Mouse (Mus musculus): ENCODE data around the gene Ccl26.
"Not testable (repeated sequence)": the region's sequence is repeated elsewhere in the genome, so short reads cannot be mapped to it uniquely, and the experiment has no call there.

Gene Ccl26

DNA sequence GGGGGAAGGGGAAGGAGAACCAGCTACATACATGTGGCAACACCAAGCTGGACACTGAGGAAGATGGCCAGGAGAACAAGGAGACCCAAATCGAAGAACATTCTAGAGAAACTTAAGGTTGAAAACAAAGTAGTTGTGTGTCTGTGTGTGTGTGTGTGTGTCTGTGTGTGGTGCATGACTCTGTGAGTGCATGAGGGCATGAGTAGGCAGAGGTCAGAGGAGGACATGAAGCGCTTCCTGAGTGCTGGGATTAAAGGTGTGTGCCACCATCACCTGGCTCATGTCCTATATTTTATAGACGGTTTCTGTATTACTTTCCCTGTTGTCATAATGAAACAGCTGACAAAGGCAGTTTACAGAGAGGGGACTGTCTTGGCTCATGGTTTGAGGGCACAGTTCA lies at the start of gene Ccl26:
Ccl26 (minus strand) TSS at position 101 of the 400 bp plus-strand sequence.
- no peak for DNase-seq

DNA sequence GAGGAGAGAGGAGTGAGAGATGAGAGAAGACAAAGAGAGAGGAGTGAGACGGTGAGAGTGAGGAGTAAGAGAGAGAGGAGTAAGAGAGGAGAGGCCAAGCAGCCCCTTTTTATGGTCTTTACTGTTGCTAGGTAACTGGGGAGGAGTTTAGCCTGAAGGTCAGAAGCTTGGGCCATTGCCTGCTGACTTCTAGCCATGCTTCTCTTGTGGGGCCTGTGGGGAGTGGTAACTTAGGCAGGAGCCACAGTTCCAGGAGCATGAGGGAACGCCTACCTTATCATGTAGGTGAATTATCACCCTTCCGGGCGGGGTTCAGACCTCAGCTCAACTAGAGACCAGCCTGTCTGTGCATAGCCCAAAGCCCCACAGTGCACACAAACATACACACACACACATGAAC lies 46.4 kb upstream of the Ccl26 start:
- no peak for DNase-seq

DNA sequence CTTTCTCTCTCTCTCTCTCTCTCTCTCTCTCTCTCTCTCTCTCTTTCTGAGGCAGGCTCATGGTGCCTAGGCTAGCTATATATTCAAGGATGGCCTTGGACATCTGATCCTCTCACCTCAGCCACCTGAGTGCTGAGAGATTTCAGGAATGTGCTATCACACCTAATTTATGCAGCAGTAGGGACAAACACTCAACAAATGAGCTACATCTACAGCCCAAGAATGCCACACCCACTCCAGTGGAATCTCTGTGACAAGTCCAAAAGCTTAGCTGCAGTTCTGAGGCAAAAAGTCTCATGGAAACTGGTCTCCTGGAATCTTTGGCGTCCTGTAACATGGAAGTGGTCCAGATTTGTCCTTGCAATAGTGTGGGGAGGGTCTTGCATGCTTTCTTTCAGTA lies 44.2 kb upstream of the Ccl26 start:
- no peak for DNase-seq

DNA sequence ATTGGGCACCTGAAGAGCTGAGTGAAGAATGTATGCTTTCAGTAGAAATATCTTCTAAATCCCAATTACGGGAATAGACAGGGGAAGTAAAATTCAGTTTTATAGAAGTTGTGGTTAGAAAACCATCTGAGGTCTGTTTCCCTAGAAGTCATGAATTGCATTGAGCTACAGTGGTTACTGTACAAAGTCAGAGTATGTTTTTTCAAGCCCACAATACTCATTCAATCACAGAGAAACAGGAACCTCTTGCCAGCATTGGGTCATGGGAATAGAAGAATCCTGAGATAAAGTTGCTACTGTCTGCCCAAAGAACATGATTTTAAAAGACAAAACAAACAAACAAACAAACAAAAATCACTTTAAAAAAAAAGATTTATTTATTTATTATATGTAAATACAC lies 43.3 kb upstream of the Ccl26 start:
- DNase-seq = not testable (repeated sequence)

DNA sequence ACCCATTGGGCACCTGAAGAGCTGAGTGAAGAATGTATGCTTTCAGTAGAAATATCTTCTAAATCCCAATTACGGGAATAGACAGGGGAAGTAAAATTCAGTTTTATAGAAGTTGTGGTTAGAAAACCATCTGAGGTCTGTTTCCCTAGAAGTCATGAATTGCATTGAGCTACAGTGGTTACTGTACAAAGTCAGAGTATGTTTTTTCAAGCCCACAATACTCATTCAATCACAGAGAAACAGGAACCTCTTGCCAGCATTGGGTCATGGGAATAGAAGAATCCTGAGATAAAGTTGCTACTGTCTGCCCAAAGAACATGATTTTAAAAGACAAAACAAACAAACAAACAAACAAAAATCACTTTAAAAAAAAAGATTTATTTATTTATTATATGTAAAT lies 41.3 kb upstream of the Ccl26 start:
- DNase-seq = not testable (repeated sequence)

DNA sequence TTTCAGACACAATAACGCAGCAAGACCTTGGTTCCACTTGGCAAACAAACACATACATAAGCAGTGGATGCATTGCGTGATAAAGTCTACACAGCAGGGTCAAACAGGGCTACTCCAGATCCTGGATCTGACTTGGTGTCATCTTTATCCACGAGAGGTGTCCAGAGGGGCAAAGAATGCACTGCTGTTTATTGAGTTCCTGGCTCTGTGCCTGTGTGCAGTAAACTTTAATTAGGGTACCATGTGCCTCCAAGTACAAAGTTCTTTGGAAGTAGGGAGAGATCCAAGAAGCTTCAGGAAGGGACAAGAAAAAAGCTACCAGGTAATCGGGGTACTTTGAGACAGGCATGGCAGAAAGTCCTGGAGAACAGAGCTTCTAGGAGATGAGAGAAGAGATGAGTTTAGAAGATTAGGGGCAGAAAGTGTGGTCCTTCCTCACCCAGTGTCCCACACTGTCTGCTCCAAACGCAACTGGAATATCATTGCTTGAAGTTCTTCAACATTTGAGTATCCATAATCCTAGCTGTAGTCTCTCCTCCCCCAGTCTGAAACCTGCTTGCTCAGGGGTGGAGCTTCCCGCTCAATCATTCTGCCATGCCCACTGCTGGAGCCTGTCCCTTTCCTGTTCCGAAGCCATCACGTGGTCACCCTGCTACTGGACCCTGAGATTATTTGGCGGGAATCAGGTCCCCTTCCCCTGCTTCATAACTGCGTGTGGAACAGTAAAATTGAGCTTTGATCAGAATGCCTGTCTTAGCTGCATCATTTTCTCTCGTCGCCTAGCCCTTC lies 26.8 kb upstream of the Ccl26 start:
- DNase-seq = no peak

DNA sequence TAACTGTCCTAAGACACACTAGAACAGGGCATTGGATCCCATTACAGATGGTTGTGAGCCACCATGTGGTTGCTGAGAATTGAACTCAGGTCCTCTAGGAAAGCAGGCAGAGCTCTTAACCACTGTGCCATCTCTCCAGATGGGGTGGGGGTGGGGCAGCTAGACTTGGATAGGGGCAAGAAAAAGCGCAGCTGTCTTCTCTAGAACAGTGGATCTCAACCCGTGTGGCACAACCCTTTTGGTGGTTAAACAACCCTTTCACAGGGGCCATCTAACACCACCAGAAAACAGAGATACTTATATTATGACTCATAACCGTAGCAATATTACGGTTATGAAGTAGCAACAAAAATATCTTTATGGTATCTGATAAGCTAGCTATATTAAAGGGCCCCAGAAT lies 24.4 kb upstream of the Ccl26 start:
- no peak for DNase-seq

DNA sequence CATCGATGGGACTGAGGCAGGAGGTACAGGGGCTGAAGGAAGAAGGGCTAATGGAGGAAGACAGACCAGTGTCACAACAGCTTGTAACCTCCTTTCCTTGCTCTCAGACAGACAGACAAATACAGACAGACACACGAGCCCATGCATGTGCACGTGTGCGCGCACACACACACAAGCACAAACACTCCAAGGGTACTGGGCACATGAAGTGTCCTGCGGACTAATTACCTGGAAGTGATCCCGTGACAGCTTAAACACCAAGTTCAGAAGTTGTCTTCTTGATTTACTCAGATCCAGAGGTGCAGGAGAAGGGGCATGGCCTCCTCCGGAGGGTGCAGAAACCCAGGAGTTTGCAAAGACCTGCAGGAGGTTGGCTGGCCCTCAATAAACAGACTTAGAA lies 22.3 kb upstream of the Ccl26 start:
- DNase-seq = no peak

DNA sequence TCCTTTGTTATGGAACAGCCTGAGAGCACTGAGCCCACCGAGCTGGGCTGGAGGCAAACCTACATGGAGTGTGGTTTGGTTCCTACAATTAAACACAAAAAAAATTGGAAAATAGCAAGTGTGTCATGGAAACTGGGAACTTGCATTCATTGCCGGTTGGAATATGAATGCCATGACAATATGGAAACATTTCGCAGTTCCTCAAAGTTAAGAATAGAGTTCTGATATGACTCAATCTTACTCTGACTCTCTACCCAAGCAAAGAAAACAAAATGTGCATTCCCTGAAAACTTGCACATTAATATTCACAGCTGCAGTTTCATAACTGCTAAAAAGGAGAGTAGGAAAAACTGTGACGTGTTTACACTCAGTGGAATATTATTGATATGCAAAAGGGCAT lies 19.0 kb upstream of the Ccl26 start:
- DNase-seq = no peak

DNA sequence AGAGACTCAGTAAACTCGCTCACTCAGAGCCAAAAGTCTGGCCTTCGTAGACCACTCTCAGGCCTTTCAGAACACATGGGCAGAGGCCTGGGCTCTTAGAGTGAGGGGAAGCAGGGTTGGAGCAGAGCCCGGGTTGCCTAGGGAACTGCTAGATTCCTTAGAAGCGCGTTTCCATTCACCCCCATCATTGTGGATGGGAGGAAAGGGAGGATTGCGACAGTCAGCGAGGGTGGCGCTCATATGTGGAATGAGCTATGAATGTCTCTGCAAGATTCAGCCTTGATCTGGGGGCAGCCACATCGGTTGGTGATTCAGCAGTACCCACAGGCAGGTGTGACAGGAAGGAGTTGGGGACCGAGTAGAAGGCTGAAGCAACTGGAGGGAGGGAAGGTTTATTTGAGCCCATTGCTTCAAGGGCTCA lies 16.0 kb upstream of the Ccl26 start:
- no peak for DNase-seq

DNA sequence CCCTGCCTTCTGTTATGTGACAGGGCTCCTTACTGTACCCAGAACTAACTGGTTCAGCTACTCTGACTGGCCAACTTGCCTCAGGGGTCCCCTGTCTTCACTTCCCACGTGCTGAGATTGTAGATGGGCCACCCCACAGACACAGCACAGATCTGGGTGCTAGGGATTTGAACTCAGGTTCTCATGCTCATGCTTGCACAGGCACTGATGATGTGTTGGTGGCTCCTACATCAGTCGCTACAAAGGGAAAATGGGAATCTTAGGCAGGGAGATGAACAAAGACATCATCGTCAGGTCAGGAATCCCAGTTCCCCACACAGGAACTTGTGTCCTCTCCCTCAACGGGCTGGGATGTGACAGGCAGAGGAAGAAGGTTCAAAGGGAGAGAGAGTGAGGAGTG lies 12.7 kb upstream of the Ccl26 start:
- no peak for DNase-seq

DNA sequence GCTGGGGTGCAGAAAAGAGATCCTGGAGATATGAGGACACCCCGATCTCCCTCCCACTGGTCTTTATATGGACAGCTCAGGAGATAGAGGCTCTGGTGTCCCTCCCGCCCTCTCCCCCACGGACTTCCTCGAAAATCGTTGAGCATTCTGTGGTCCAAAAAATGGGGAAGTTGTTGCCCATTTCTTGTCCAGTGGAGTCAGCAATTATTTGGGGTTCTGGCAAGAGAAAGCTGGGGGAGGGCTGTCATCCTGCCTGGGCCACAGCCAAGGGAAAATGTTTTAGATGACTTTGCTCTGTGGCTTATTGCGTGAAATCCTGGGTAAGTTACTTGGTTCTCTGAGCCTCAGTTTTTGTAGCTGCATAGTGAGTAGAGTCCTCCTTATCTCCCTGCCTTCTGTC lies 9.6 kb upstream of the Ccl26 start, which contains the start of gene Ccl24:
Ccl24 (minus strand) TSS at position 44 of the 400 bp plus-strand sequence.
- DNase-seq = no peak

DNA sequence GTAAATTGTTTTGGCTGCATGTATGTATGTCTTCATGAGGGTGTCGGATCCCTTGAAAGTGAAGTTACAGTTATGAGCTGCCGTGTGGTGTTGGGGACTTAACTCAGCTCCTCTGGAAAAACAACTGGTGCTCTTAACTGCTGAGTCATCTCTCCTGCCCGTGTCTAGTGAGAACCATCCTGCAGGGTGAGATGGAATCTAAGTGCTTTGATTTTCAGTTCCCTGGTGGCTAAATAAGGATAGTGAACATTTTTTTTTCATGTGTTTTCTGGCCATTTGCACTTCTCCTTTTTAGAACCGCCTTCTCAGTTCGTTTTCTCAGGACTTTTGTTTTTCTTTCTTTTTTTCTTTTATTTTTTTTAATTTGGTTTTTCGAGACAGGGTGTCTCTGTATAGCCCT lies 5.3 kb upstream of the Ccl26 start:
- DNase-seq = no peak

DNA sequence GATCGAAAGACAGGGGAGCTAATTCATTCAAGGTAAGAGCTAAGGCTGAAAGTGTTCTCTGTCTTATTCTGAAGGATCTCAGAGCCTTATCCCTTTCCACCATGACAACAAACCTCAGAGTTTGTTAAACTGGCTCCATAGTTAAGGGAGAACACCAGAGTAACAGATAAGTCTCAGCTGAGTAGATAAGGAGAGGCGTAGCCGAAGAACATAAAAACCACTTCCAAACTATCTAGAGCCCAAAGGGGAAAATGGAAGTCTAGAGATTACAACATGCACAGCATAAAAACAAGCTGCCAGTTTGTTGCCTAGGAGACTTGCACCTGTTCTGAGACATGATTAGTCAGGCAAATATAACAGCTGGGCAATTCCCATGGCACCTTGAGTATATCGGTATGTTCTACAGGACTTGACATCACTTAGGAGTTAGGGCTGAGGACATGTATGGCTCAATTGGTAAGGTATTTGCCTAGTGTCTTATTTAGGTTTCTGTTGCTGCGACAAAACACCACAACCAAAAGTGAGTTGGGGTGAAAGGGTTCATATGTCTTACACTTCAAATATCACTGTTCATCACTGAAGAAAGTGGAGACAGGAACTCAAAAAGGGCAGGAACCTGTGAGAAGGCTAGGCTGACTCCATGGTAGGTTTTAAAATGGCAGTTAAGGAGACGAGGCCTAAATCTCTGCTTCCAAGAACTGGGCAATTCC lies 4.3 kb upstream of the Ccl26 start:
- DNase-seq = no peak

DNA sequence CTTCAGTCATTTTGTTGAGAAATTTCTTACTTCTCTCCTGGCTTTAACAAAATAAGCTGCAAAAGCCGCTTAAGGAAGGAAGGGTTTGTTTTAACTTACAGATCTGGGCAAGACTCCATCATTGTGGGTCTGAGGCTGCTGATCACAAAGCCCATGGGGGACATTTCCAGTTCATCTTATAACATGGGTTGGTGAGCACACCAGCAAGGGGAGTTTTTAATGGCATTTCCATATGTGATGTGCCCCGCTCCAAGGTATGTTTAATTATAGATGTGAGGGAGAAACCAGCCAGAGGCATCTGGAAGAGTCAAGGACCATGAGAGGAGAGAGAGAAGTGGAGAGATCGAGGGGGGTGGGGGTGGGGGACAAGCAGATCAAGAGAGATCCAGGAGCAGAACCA lies 5.7 kb downstream of the Ccl26 start:
- DNase-seq = no peak

DNA sequence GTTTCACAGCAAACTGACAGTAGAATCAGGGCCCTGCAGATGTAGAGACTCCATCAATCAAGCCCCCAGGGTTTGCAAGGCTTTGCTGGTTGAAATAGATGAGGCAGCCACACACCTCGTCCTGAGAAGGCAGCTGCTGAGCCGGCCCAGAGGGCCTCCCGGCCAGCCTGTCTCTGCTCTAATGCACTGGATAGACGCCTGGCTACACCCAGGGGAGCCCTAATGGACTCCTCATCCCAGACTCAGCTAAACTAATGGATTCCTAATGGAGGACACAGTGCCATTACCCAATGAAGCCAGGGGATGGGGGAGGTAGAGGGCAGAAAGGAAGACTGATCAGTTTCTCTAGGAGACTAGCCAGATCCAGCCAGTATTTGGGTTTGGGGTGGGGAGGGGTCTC lies 6.3 kb downstream of the Ccl26 start:
- no peak for DNase-seq

DNA sequence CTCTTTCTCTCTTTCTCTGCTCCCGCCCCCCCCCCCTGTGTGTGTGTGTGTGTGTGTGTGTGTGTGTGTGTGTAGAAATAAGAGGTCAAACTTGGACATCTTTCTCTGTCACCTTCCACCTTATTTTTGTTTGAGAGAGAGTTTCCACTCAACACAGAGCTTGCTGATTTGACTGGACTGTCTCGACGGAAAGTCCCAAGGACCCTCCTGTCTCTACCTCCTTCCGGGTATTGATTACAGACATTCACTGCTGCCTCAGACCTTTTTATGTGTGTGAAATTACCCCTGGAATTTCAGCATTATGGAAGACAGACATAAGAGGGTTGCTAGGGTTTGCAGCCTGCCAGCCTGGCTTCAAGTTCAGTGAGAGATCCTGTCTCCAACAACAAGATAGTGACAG lies 7.1 kb downstream of the Ccl26 start:
- DNase-seq = no peak

DNA sequence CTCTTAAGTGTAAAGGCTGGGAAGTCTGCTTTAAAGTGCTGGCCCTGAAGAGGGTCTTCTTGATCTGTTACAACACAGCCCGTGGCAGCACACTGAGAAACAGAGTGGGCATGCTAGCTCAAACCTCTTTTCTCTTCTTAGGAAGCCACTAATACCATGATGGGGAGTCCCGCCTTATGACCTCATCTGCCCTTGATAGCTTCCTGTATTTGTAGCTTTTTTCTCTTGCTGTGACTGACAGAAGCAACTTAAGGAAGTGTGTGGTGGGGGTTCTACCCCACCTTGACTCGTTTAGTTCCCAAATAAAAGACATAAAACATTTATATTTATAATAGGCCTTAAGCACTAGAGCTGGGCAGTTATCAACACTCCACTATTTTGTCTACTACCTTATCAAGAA lies 11.8 kb downstream of the Ccl26 start:
- DNase-seq = no peak

DNA sequence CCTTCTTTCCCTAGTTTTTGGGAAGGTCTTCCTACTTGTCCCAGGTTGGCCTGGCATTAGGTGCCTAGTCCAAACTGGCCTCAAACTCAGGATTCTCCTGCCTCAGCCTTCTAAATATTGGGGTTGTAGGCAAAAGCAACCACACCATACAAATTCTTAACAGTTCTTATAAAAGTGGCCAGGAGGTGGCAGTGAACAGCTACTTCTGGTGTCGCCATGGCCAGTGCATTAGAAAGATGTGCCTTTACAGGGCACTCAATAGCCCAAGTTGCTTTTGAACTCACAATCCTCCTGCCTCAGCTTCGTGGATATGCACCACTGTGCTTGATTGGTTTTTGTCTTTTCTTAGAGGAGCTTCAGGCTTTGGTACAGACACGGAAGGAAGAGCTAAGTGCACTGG lies 12.5 kb downstream of the Ccl26 start:
- DNase-seq = no peak

DNA sequence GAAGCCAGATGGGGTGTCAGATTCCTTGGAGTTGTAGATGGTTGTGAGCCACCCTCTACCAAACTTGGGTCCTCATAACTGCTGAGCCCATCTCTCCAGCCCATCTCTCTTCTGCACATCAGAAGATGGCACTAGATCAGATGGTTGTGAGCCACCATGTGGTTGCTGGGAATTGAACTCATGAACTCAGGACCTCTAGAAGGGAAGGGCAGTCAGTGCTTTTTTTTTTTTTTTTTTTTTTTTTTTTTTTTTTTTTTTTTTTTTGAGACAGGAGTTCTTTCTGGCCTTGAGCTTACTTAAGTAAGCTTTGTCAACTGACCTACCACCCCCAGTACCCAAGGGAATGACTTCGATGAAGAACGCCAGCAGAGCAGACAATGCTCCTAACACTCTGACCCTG lies 15.4 kb downstream of the Ccl26 start:
- DNase-seq = no peak

DNA sequence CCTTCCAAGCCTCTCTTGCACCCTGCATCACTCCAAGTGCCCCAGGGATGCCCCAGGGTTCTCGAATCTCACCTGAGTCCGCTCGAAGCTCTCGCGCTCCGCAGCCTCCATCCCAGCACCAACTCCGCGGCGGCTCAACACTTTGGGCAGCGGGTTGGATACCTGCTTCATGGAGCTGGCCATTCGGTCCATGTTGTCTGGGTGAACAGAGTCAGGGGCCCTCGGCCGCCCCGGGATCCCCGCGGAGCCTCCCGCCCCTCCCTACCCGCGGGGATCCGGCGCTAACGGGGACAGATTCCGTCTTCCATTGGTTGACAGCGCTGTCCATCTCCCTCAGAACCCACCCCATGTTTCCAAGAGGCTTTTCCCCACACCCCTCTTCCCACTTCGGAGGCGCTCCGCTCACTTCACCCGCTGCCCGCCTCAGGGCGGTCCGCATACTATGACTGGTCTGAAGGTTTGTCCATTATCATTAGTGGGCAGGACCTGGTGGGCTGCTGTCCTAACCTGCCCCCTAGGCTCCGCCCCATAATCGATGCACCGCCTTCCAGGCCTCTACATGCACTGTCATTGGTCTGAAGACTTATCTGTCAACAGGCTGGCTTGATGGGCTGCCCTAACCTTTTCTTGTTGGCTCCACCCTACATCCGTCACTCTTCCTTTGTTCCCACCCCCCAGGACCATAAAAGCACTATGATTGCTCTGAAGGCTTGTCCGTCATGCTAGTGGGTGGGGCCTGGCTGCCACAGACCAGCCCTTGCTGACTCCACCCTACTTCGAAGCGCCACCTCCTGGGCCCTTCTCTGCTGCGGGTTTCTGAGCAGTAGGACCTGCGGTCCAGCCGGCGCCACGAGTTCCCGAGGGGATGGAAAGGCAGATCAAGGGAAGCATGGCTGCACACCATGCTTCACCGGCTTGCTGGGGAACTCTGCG lies 18.2 kb downstream of the Ccl26 start, which contains the start of gene Hip1:
Hip1 (minus strand) TSS at position 256 of the 933 bp plus-strand sequence.
- peak; percentile 95 to 96 for DNase-seq

DNA sequence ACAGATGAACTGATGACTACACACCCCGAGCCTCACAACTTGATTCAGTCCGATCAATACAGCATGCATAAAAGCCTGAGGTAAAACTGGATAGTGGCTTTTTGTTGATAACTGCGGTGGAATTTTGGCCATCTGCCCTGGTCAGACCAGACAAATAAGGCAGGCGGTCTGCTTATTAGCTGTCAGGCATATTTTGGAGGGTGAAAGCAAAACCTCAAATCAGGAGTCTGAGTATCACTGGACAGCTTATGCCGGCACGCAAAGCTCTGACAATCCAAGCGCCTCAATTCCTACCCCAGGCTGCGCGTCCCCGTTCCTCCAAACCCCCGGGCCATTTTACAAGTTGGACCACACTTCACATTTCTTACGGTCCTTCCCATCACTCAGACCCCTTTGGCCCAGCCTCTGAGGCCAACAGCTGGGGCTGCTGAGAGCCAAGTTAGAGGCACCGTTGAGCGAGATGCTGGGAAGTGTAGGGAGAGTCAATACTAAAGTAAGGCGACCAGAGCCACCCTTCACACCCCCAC lies 19.3 kb downstream of the Ccl26 start:
- peak in 1 of 2 experiments; percentile 12 for DNase-seq

DNA sequence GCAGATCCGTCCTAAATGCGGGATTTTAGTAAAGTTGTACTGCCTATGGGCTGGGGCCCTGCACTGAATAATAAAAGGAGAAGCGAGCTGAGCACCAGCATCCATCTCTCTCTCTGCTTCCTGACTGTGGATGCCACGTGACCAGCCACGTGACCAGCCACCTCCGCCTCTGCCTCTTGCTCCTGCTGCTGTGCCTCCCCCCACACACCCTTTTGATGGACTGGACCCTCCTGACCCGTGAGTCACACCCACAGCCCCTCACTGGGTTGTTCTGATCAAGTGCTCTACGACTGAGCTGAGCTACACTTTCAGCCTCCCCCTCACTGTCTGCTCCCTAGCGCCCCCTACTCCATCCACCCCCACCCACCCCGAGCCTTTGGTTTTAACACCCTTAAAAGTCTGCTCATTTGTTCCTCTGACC lies 25.6 kb downstream of the Ccl26 start:
- DNase-seq = peak; percentile 41 to 60

Measured in spleen, adult 18-20 months (tissue).